Mouse (Mus musculus) liver, embryonic 14 days (tissue): ENCODE measurements around the gene Itgb1bp1. TPM values are rescaled to one million over a fixed set of nuclear protein-coding genes. Genes with fewer than 3 reads are reported as not detected.

Source experiments
- polyA plus RNA-seq: library from polyadenylated mRNA; depleted of rRNA; stranded (reverse); fragments of >200 nt; gene quantifications from 2 replicates; pipeline ENCODE4 v1.2.3, GENCODE M21; 2012; rRNA removed

Itgb1bp1 gene
- 10.2 and 12.2 TPM in 2 replicates for polyA plus RNA-seq

DNA sequence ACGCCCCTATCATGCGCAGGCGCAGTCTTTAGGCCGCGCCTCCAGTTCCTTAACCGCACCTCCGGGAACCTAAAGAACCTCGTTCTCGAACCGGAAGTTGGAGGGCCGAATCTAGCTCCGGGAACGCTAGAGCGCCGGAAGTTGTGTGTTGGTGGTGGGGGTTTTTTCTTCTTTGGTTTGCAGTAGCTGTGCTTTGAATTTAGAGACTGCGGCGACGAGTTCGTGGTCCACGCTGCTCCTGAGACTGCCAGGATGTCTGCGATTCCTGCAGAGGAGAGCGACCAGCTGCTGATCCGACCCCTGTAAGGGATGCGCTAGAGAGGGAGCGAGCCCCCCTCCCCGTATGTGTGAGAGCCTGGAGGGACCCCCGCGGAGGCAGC is at the start of gene Itgb1bp1:
Itgb1bp1 (minus strand) TSS at position 42 of the 380 bp plus-strand sequence.

DNA sequence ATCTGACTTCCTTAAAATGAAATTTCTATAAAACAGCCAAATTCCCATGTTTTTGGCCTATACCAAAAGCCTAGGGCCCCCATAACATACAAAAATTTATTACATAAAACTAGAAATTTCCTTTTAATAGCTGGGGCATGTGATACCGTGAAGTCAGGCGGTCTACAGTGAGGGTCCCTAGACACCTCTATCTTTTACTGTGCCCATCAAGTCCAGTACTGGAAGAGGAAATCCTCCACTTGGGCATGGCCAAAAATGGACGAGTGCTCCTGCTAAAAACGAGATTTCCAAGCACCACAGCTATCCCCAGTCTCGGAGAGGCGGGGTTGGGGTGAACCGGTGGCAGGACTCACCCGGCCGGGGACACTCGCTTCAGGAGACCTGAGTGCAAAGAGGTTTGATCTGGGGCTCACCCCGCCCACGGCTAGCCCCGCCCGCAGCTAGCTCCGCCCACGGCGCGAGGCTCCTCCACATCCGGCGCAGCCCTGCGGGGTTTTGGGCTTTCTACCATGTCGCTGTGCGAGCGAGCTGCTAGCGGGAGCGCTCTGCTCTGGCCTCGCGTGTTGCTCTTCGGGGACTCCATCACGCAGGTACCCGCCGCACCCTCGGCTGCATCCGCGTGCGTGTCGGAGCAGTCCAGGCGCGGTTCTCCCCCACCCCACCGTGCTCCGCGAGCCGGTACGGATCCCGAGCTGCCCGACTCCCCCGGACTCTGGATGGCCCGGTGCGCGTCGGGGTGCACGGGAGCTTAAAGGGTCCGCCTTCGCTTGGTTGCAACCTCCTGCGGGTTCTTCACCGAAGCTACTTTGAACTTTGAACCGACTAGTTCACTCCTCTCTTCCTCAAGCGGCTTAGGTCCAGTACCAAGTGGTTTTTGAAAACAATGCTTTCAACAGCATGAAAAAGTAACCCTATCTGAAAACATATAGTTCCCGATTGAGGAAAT is 30.1 kb upstream of the Itgb1bp1 start, which contains the start of gene Iah1:
Iah1 (plus strand) TSS at position 467 of the 946 bp plus-strand sequence.

DNA sequence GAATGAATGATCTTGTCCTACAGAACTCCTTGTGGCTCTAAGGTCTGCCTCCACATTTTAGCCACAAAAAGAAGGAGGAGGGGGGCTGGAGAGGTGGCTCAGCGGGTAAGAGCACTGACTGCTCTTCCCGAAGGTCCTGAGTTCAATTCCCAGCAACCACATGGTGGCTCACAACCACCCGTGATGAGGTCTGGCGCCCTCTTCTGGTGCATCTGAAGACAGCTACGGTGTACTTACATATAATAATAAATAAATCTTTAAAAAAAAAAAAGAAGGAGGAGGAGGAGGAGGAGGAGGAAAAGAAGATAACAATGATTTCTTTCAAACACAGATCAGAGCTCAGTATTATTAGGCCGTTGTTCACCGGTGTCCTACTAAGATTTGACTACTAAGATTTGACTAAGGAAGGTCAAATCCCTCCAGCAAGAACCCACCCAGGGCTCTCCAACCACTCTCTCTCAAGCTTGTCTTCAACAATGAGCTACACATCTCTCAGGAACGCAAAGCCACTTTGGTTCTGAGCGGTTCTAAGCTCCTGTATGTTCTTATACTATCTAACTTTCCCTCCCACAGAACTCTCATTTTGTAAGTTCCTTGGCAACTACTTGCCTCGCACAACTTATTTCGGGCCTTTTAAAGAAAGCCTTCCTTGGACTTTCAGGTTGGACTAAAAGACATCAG is 1.2 kb downstream of the Itgb1bp1 start, which contains the start of gene Cpsf3:
Cpsf3 (plus strand) TSS at position 631 of the 681 bp plus-strand sequence.

Other genes starting within 250 kb of the Itgb1bp1 start
- 23.3 and 26.7 TPM in 2 replicates for gene Cpsf3, start 893 bp downstream of the Itgb1bp1 start, polyA plus RNA-seq
- gene Iah1, start 30.1 kb upstream of the Itgb1bp1 start, polyA plus RNA-seq: 25.1 and 29.0 TPM in 2 replicates
- gene Adam17, start 87.3 kb upstream of the Itgb1bp1 start, polyA plus RNA-seq: 9.4 and 10.8 TPM in 2 replicates
- 72.4 and 80.7 TPM in 2 replicates for gene Ywhaq, start 131.4 kb upstream of the Itgb1bp1 start, polyA plus RNA-seq